Mouse (Mus musculus) kidney, postnatal 25 days (tissue): Measurements from ENCODE around the gene Fzd10.

ENCODE experiments used
- DNase-seq, 2 experiments: peaks; one replicate each; pipeline ENCODE4 v3.0.0; 2021; ENCODE audit warnings: mixed read lengths in 2 of 2

Gene Fzd10

GRCm38 (mm10) chr5:128600072-128601021, at the start of gene Fzd10:
TSS of gene Fzd10 (plus strand) at chr5:128600844.
- DNase-seq: peak; percentile 42 to 45

- no peak for DNase-seq
These were observed 49.2 kb upstream of the Fzd10 start for GRCm38 (mm10) chr5:128551448-128551847.

- no peak for DNase-seq
These were observed 48.3 kb upstream of the Fzd10 start for GRCm38 (mm10) chr5:128552136-128552890.

GRCm38 (mm10) chr5:128558126-128558525, 42.5 kb upstream of the Fzd10 start:
- DNase-seq: no peak

GRCm38 (mm10) chr5:128567313-128567712, 33.3 kb upstream of the Fzd10 start:
- no peak for DNase-seq

- DNase-seq: no peak
These were observed 31.7 kb upstream of the Fzd10 start for GRCm38 (mm10) chr5:128568970-128569369.

- no peak for DNase-seq
These were observed 30.6 kb upstream of the Fzd10 start for GRCm38 (mm10) chr5:128570091-128570490.

- no peak for DNase-seq
These were observed 29.8 kb upstream of the Fzd10 start for GRCm38 (mm10) chr5:128570848-128571247.

GRCm38 (mm10) chr5:128571706-128572105, 28.9 kb upstream of the Fzd10 start:
- DNase-seq: no peak

- DNase-seq: no peak
These were observed 24.6 kb upstream of the Fzd10 start for GRCm38 (mm10) chr5:128575997-128576579.

GRCm38 (mm10) chr5:128579047-128579650, 21.5 kb upstream of the Fzd10 start:
- no peak for DNase-seq

- DNase-seq: no peak
These were observed 19.7 kb upstream of the Fzd10 start for GRCm38 (mm10) chr5:128580931-128581330.

GRCm38 (mm10) chr5:128581516-128581921, 19.1 kb upstream of the Fzd10 start:
- no peak for DNase-seq

GRCm38 (mm10) chr5:128589231-128589630, 11.4 kb upstream of the Fzd10 start:
- DNase-seq: no peak

GRCm38 (mm10) chr5:128593446-128593845, 7.2 kb upstream of the Fzd10 start:
- no peak for DNase-seq

- DNase-seq: no peak
These were observed 3.8 kb upstream of the Fzd10 start for GRCm38 (mm10) chr5:128596813-128597212.

- no peak for DNase-seq
These were observed 3.3 kb upstream of the Fzd10 start for GRCm38 (mm10) chr5:128597381-128597780.

- DNase-seq: no peak
These were observed 2.4 kb upstream of the Fzd10 start for GRCm38 (mm10) chr5:128598191-128598720.

GRCm38 (mm10) chr5:128598760-128599364, 1.8 kb upstream of the Fzd10 start:
- no peak for DNase-seq

- no peak for DNase-seq
These were observed 1.1 kb upstream of the Fzd10 start for GRCm38 (mm10) chr5:128599365-128600071.
